20 mouse cellular contexts compared by ENCODE assay signal in the genomic region with DNA sequence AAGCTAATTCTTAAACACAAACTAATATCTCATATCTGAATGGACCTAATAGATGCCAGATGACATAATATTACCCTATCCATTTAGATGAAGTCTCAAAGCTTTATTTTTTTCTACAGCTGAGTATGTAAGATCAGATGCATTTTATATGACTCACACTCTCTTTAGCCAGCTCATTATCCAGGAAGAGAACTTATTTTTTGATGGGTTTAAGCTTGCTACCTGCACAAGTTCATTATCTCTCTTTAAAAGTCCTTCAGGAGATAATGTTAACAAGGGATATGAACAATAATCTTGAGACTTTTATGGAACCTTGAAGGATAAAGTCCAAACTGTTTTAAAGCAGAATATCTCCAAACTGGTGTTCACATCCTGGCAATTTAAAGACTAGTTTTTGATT.
DNase-seq lines count a peak whose midpoint lies in the region; ATAC-seq and TF ChIP-seq lines count a peak whose summit lies in the region.
"Had no signal": no experiment of that assay in that cellular context is flagged by ENCODE, and none has a peak within 500 bp of the region (broad histone marks: within the 10 kb centered on the region; RNA-seq: fewer than 3 reads in every experiment).

No protein-coding gene starts in this region.

- no peaks in the 10 kb centered on the region for H3K36me3 ChIP-seq in intestine, embryonic 15.5 days
- H3K36me3 ChIP-seq in intestine, postnatal 0 days (ENCODE audit: control insufficient read depth, insufficient read depth), result no peaks in the 10 kb centered on the region
- H3K36me3 ChIP-seq in limb, embryonic 14.5 days (ENCODE audit: control insufficient read depth, insufficient read depth, low read length), result no peaks in the 10 kb centered on the region
- no peaks in the 10 kb centered on the region for H3K36me3 ChIP-seq in limb, embryonic 10.5 days
- H3K36me3 ChIP-seq: embryonic facial prominence, embryonic 10.5 days; embryonic facial prominence, embryonic 12.5 days; forebrain, embryonic 15.5 days had no signal

- H3K27ac ChIP-seq in intestine, embryonic 15.5 days, result no peak overlapping the region
- no peak overlapping the region for H3K27ac ChIP-seq in intestine, postnatal 0 days (ENCODE audit: low read depth, low read length)
- H3K27ac ChIP-seq in limb, embryonic 14.5 days (replicated peaks; ENCODE audit: low read depth, low read length), result no peak overlapping the region
- H3K27ac ChIP-seq in limb, embryonic 10.5 days, result no peak overlapping the region
- H3K27ac ChIP-seq in cerebellum, adult 2 months (ENCODE audit: insufficient read depth, low read length), result no peak overlapping the region
- H3K27ac ChIP-seq: embryonic facial prominence, embryonic 10.5 days; embryonic facial prominence, embryonic 12.5 days; forebrain, embryonic 13.5 days; forebrain, embryonic 15.5 days had no signal

- H3K27me3 ChIP-seq in intestine, embryonic 15.5 days (replicated peaks), result no peaks in the 10 kb centered on the region
- H3K27me3 ChIP-seq in intestine, postnatal 0 days (replicated peaks; ENCODE audit: control insufficient read depth, insufficient read depth, low read length), result no peaks in the 10 kb centered on the region
- H3K27me3 ChIP-seq in limb, embryonic 14.5 days (ENCODE audit: control insufficient read depth, insufficient read depth, low read length), result no peaks in the 10 kb centered on the region
- no peaks in the 10 kb centered on the region for H3K27me3 ChIP-seq in limb, embryonic 10.5 days (ENCODE audit: low read depth, poor library complexity, severe bottlenecking)
- H3K27me3 ChIP-seq in cerebellum, adult 2 months (ENCODE audit: control insufficient read depth, insufficient read depth, low read length), result no peaks in the 10 kb centered on the region
- H3K27me3 ChIP-seq: embryonic facial prominence, embryonic 12.5 days; forebrain, embryonic 13.5 days; forebrain, embryonic 15.5 days had no signal

- no peak overlapping the region for H3K4me2 ChIP-seq in intestine, embryonic 15.5 days (replicated peaks)
- no peak overlapping the region for H3K4me2 ChIP-seq in intestine, postnatal 0 days (replicated peaks; ENCODE audit: low read depth)
- no peak overlapping the region for H3K4me2 ChIP-seq in limb, embryonic 14.5 days (replicated peaks; ENCODE audit: low read depth, low read length, severe bottlenecking)
- H3K4me2 ChIP-seq: embryonic facial prominence, embryonic 12.5 days; forebrain, embryonic 13.5 days; forebrain, embryonic 15.5 days had no signal

- H3K4me1 ChIP-seq in intestine, embryonic 15.5 days (replicated peaks), result no peaks in the 10 kb centered on the region
- no peaks in the 10 kb centered on the region for H3K4me1 ChIP-seq in intestine, postnatal 0 days (replicated peaks; ENCODE audit: control insufficient read depth, insufficient read depth, low read length)
- peaks cover 7% of the 10 kb centered on the region; the same call in 1 of the 2 replicates for H3K4me1 ChIP-seq in limb, embryonic 14.5 days (ENCODE audit: control insufficient read depth, insufficient read depth, low read length)
- H3K4me1 ChIP-seq in limb, embryonic 10.5 days, result 0 out of 2 replicates have a peak, but pooled peaks cover 11% of the 10 kb centered on the region
- no peaks in the 10 kb centered on the region for H3K4me1 ChIP-seq in cerebellum, adult 2 months (ENCODE audit: control insufficient read depth, insufficient read depth, low read length)
- H3K4me1 ChIP-seq: forebrain, embryonic 13.5 days; forebrain, embryonic 15.5 days had no signal

- no peak overlapping the region for H3K4me3 ChIP-seq in intestine, embryonic 15.5 days (replicated peaks)
- no peak overlapping the region for H3K4me3 ChIP-seq in intestine, postnatal 0 days (ENCODE audit: low read depth, low read length)
- H3K4me3 ChIP-seq in limb, embryonic 14.5 days (replicated peaks; ENCODE audit: low read length), result no peak overlapping the region
- no peak overlapping the region for H3K4me3 ChIP-seq in limb, embryonic 10.5 days
- H3K4me3 ChIP-seq in cerebellum, adult 2 months (replicated peaks; ENCODE audit: insufficient read depth, low read depth, low read length), result no peak overlapping the region
- H3K4me3 ChIP-seq: embryonic facial prominence, embryonic 10.5 days; embryonic facial prominence, embryonic 12.5 days; forebrain, embryonic 13.5 days; forebrain, embryonic 15.5 days had no signal

- intact Hi-C loops in heart, postnatal 36 days (cut with DNase I), result no loop called here

- peak; percentile 74 for ATAC-seq in intestine, embryonic 15.5 days
- ATAC-seq in intestine, postnatal 0 days, result no peak
- peak; percentile 37; the same call in 1 of the 2 replicates for ATAC-seq in limb, embryonic 14.5 days (ENCODE audit: low FRiP score, low read depth)
- ATAC-seq: forebrain, embryonic 13.5 days; forebrain, embryonic 15.5 days; forebrain, postnatal 0 days had no signal

- TF ChIP-seq POLR2A in limb, embryonic 14.5 days (IDR thresholded peaks at IDR 0.05; ENCODE audit: borderline replicate concordance, extremely low read depth, insufficient read depth, insufficient read length), result no peak
- TF ChIP-seq POLR2A in cerebellum, adult 2 months (IDR thresholded peaks at IDR 0.05; ENCODE audit: borderline replicate concordance, insufficient read depth, low read length), result no peak

- H3K9ac ChIP-seq in intestine, embryonic 15.5 days, result no peak overlapping the region
- H3K9ac ChIP-seq in intestine, postnatal 0 days (ENCODE audit: low read depth, low read length), result no peak overlapping the region
- H3K9ac ChIP-seq in limb, embryonic 14.5 days (ENCODE audit: low read depth, low read length, severe bottlenecking), result no peak overlapping the region
- H3K9ac ChIP-seq: embryonic facial prominence, embryonic 12.5 days; forebrain, embryonic 13.5 days; forebrain, embryonic 15.5 days; forebrain, postnatal 0 days had no signal

- no peak for DNase-seq in limb, embryonic 14.5 days (ENCODE audit: low spot score)
- no peak for DNase-seq in limb, embryonic 10.5 days (ENCODE audit: low spot score)
- DNase-seq in NIH3T3 (ENCODE audit: low read depth), result peak; percentile 11
- DNase-seq in cerebellum, adult 2 months, result no peak
- DNase-seq in heart, postnatal 36 days, result no peak
- DNase-seq: adrenal gland, adult 2 months; adrenal gland, postnatal 10 days; adrenal gland, postnatal 25 days; cerebellum, adult 11 months; cerebellum, adult 18-20 months; cerebellum, adult 9-10 months; cerebellum, postnatal 10 days; cerebellum, postnatal 25 days; forebrain, postnatal 0 days had no signal

- no peaks in the 10 kb centered on the region for H3K9me3 ChIP-seq in intestine, embryonic 15.5 days
- H3K9me3 ChIP-seq in intestine, postnatal 0 days (ENCODE audit: control insufficient read depth), result no peaks in the 10 kb centered on the region
- no peaks in the 10 kb centered on the region for H3K9me3 ChIP-seq in limb, embryonic 14.5 days (ENCODE audit: control insufficient read depth, low read length)
- no peaks in the 10 kb centered on the region for H3K9me3 ChIP-seq in limb, embryonic 10.5 days (replicated peaks)
- H3K9me3 ChIP-seq: embryonic facial prominence, embryonic 10.5 days; embryonic facial prominence, embryonic 12.5 days; forebrain, embryonic 13.5 days; forebrain, embryonic 15.5 days had no signal

- TF ChIP-seq CTCF in intestine, postnatal 0 days (IDR thresholded peaks at IDR 0.05; ENCODE audit: low read depth), result no peak
- no peak for TF ChIP-seq CTCF in cerebellum, adult 2 months (IDR thresholded peaks at IDR 0.05; ENCODE audit: borderline replicate concordance, insufficient read depth, low read depth, low read length)
